ENCODE assay signal across 10 mouse cellular contexts in genomic region chr7:19265147-19265546, GRCm38 (mm10). TPM values are rescaled to one million over a fixed set of nuclear protein-coding genes. Genes with fewer than 3 reads are reported as not detected.
DNase-seq lines count a peak whose midpoint lies in the region; ATAC-seq and TF ChIP-seq lines count a peak whose summit lies in the region.
"Had no signal": no experiment of that assay in that cellular context is flagged by ENCODE, and none has a peak within 500 bp of the region (broad histone marks: within the 10 kb centered on the region; RNA-seq: fewer than 3 reads in every experiment).

No protein-coding gene starts in this region.

- peaks cover 88% of the 10 kb centered on the region for H3K36me3 ChIP-seq in G1E (replicated peaks)
- peaks cover 63% of the 10 kb centered on the region for H3K36me3 ChIP-seq in liver, embryonic 15.5 days (replicated peaks)
- peaks cover 49% of the 10 kb centered on the region for H3K36me3 ChIP-seq in forebrain, embryonic 13.5 days (ENCODE audit: poor library complexity, severe bottlenecking)

- 21% methylated on average over 7 of the region's 7 CpGs for WGBS in liver, embryonic 15.5 days (ENCODE audit: insufficient replicate concordance)
- 94% methylated on average over 5 of the region's 7 CpGs for WGBS in forebrain, embryonic 13.5 days

- ATAC-seq in G1E (ENCODE audit: extremely low read depth, insufficient number of reproducible peaks, low FRiP score, poor library complexity, severe bottlenecking), result no peak
- peak; percentile 82 for ATAC-seq in liver, embryonic 15.5 days (ENCODE audit: insufficient read depth)
- ATAC-seq in forebrain, embryonic 13.5 days, result no peak

- peak overlapping the region; percentile 47 for H3K9ac ChIP-seq in liver, embryonic 15.5 days
- no peak overlapping the region for H3K9ac ChIP-seq in forebrain, embryonic 13.5 days

- DNase-seq in heart, adult 18-20 months, result peak; percentile 25 to 38
- no peak for DNase-seq in heart, postnatal 25 days (ENCODE audit: low spot score)
- peak; percentile 56 for DNase-seq in G1E (ENCODE audit: low spot score)
- peak; percentile 45 to 54 for DNase-seq in cerebellum, postnatal 36 days
- DNase-seq in testis, postnatal 10 days (ENCODE audit: low spot score), result no peak
- no peak for DNase-seq in lung, adult 18-20 months

- H3K4me2 ChIP-seq in liver, embryonic 15.5 days, result peak overlapping the region; percentile 75
- H3K4me2 ChIP-seq in forebrain, embryonic 13.5 days, result no peak overlapping the region

- no peaks in the 10 kb centered on the region for H3K9me3 ChIP-seq in G1E (replicated peaks)
- no peaks in the 10 kb centered on the region for H3K9me3 ChIP-seq in liver, embryonic 15.5 days (replicated peaks)
- H3K9me3 ChIP-seq in forebrain, embryonic 13.5 days (replicated peaks), result no peaks in the 10 kb centered on the region

- intact Hi-C loops in heart, postnatal 25 days (cut with DNase I), result no loop called here

- TF ChIP-seq CTCF in G1E (IDR thresholded peaks at IDR 0.05; ENCODE audit: low read depth, low read length), result no peak

- H3K4me3 ChIP-seq in G1E (ENCODE audit: low read depth, low read length), result peak overlapping the region; percentile 67
- H3K4me3 ChIP-seq in liver, embryonic 15.5 days (replicated peaks), result peak overlapping the region; percentile 39
- H3K4me3 ChIP-seq in forebrain, embryonic 13.5 days, result no peak overlapping the region

- peak overlapping the region; percentile 87 for H3K27ac ChIP-seq in liver, embryonic 15.5 days (replicated peaks)
- no peak overlapping the region for H3K27ac ChIP-seq in forebrain, embryonic 13.5 days

- H3K27me3 ChIP-seq in G1E (ENCODE audit: insufficient read depth, low read length), result no peaks in the 10 kb centered on the region
- no peaks in the 10 kb centered on the region for H3K27me3 ChIP-seq in liver, embryonic 15.5 days
- H3K27me3 ChIP-seq in forebrain, embryonic 13.5 days, result no peaks in the 10 kb centered on the region

- H3K4me1 ChIP-seq in G1E (ENCODE audit: insufficient read depth, low read depth, low read length), result peaks cover 93% of the 10 kb centered on the region
- H3K4me1 ChIP-seq in liver, embryonic 15.5 days (replicated peaks), result peaks cover 79% of the 10 kb centered on the region
- peaks cover 13% of the 10 kb centered on the region for H3K4me1 ChIP-seq in forebrain, embryonic 13.5 days

RNA-seq across cellular contexts. Expression of gene Vasp, which starts 6.5 kb away (rescaled TPM):
- 10 to 100 TPM; 26.7 to 27.7 TPM for total RNA-seq in heart, adult 18-20 months (2021)
- 10 to 100 TPM; 35.7 to 39.4 TPM for total RNA-seq in heart, postnatal 25 days (2021)
- 146 and 171 TPM in 2 replicates for total RNA-seq in G1E (2014; fragmentation: Nextera tagmentation)
- 239 and 292 TPM in 2 replicates for total RNA-seq in G1E (2017)
- 560 and 712 TPM in 2 replicates for polyA plus RNA-seq in G1E (2012)
- polyA plus RNA-seq in liver, embryonic 15.5 days (2015; fragmentation: Nextera tagmentation; extraction: Ambion mirVana), result 41.2 and 42.4 TPM in 2 replicates
- 31.0 and 32.7 TPM in 2 replicates for polyA plus RNA-seq in forebrain, embryonic 13.5 days (2015; fragmentation: Nextera tagmentation; extraction: Ambion mirVana)

RNA-seq across cellular contexts. Expression of gene Ppm1n, which starts 14.7 kb away (rescaled TPM):
- not detected for total RNA-seq in heart, adult 18-20 months (2021)
- total RNA-seq in heart, postnatal 25 days (2021), result not detected
- total RNA-seq in G1E (2014; fragmentation: Nextera tagmentation) (not detected in 2 replicates), G1E (2017) (not detected in 2 replicates)
- polyA plus RNA-seq in G1E (2012), result not detected in 2 replicates
- polyA plus RNA-seq in liver, embryonic 15.5 days (2015; fragmentation: Nextera tagmentation; extraction: Ambion mirVana), result 0.05 TPM in 1 of 2 replicates, not detected in the other
- 0.18 and 0.80 TPM in 2 replicates for polyA plus RNA-seq in forebrain, embryonic 13.5 days (2015; fragmentation: Nextera tagmentation; extraction: Ambion mirVana)
- total RNA-seq: layer of hippocampus, postnatal 25 days had no signal

RNA-seq across cellular contexts. Expression of gene Rtn2, which starts 17.3 kb away (rescaled TPM):
- total RNA-seq in heart, adult 18-20 months (2021), result 100 to 1,000 TPM; 124 to 132 TPM
- 100 to 1,000 TPM; 124 to 136 TPM for total RNA-seq in heart, postnatal 25 days (2021)
- total RNA-seq in G1E (2014; fragmentation: Nextera tagmentation) (0.73 and 0.98 TPM in 2 replicates), G1E (2017) (0.06 and 0.11 TPM in 2 replicates)
- 0.94 and 0.96 TPM in 2 replicates for polyA plus RNA-seq in G1E (2012)
- 3.9 and 5.2 TPM in 2 replicates for polyA plus RNA-seq in liver, embryonic 15.5 days (2015; fragmentation: Nextera tagmentation; extraction: Ambion mirVana)
- 87.9 and 92.4 TPM in 2 replicates for polyA plus RNA-seq in forebrain, embryonic 13.5 days (2015; fragmentation: Nextera tagmentation; extraction: Ambion mirVana)

RNA-seq across cellular contexts. Expression of gene Opa3, which starts 37.0 kb away (rescaled TPM):
- total RNA-seq in heart, adult 18-20 months (2021), result 10 to 100 TPM; 65.1 to 70.8 TPM
- total RNA-seq in heart, postnatal 25 days (2021), result 10 to 100 TPM; 57.6 to 59.3 TPM
- total RNA-seq in G1E (2014; fragmentation: Nextera tagmentation) (13.8 and 14.2 TPM in 2 replicates), G1E (2017) (14.8 and 15.2 TPM in 2 replicates)
- polyA plus RNA-seq in G1E (2012), result 7.7 and 8.4 TPM in 2 replicates
- 15.3 and 16.0 TPM in 2 replicates for polyA plus RNA-seq in liver, embryonic 15.5 days (2015; fragmentation: Nextera tagmentation; extraction: Ambion mirVana)
- polyA plus RNA-seq in forebrain, embryonic 13.5 days (2015; fragmentation: Nextera tagmentation; extraction: Ambion mirVana), result 42.1 and 47.5 TPM in 2 replicates

RNA-seq across cellular contexts. Expression of gene Fosb, which starts 44.7 kb away (rescaled TPM):
- total RNA-seq in heart, adult 18-20 months (2021), result 1 to 10 TPM in 1 of 2 experiments, under 1 TPM in 1; 0.62 to 1.0 TPM
- under 1 TPM; 0.59 to 0.81 TPM for total RNA-seq in heart, postnatal 25 days (2021)
- total RNA-seq in G1E (2014; fragmentation: Nextera tagmentation) (0.19 TPM in 1 of 2 replicates, not detected in the other), G1E (2017) (0.29 and 0.38 TPM in 2 replicates)
- polyA plus RNA-seq in G1E (2012), result 0.50 and 0.61 TPM in 2 replicates
- 0.03 TPM in 1 of 2 replicates, not detected in the other for polyA plus RNA-seq in liver, embryonic 15.5 days (2015; fragmentation: Nextera tagmentation; extraction: Ambion mirVana)
- polyA plus RNA-seq in forebrain, embryonic 13.5 days (2015; fragmentation: Nextera tagmentation; extraction: Ambion mirVana), result 0.06 TPM in 1 of 2 replicates, not detected in the other
- polyA plus RNA-seq: neural tube, embryonic 14.5 days had no signal

Comparison
In these comparisons a context has a peak if more than half of its experiments do, and no peak if none do; other contexts are left out.
1. DNase-seq: peak in heart, adult 18-20 months (2 of 2), G1E (single experiment) and cerebellum, postnatal 36 days (2 of 2); none in heart, postnatal 25 days (single experiment), testis, postnatal 10 days (single experiment) and lung, adult 18-20 months (0 of 2).
2. RNA of gene Rtn2, which starts 17.3 kb away (total RNA-seq): 124 to 136 TPM in heart, postnatal 25 days and 124 to 132 TPM in heart, adult 18-20 months; 0.06 to 0.98 TPM in G1E; every median in the first group is over 10 times any median in the second.